Mouse (Mus musculus) ES-E14 (cell line): ENCODE data around the gene Ripply1. TPM values are rescaled to one million over a fixed set of nuclear protein-coding genes. Genes with fewer than 3 reads are reported as not detected.

Source experiments
- DNase-seq: peaks from one replicate; pipeline ENCODE4 v3.0.0-alpha.2; 2013; ENCODE audit warnings: low read depth, low spot score
- H3K27ac ChIP-seq: 2 replicates; pipeline ENCODE4 v1.5.1; 2012; ENCODE audit warnings: low read depth, mild to moderate bottlenecking, low read length, moderate library complexity, mixed read lengths; ENCODE audit not compliant: poor library complexity, insufficient read depth, severe bottlenecking
- H3K36me3 ChIP-seq: 2 replicates; pipeline ENCODE4 v1.6.1; 2012; ENCODE audit warnings: mild to moderate bottlenecking, low read length, moderate library complexity, mixed read lengths; ENCODE audit not compliant: control insufficient read depth, poor library complexity, insufficient read depth, severe bottlenecking
- H3K4me1 ChIP-seq, 2 experiments: fragments of 150-350 bp in 1 of 2; sonication (generic) in 1 of 2; 2 replicates each; pipeline ENCODE4 v1.6.1; 2012; ENCODE audit warnings: low read length in 2 of 2, mild to moderate bottlenecking in 1 of 2, mixed read lengths in 1 of 2; ENCODE audit not compliant: control insufficient read depth in 2 of 2, insufficient read depth in 2 of 2, poor library complexity in 1 of 2
- H3K4me3 ChIP-seq, 2 experiments: fragments of 150-350 bp in 1 of 2; sonication (generic) in 1 of 2; 2 replicates each; pipeline ENCODE4 v1.5.1; 2012; ENCODE audit warnings: low read length in 2 of 2, low read depth in 1 of 2, mild to moderate bottlenecking in 1 of 2, mixed read lengths in 1 of 2; ENCODE audit not compliant: insufficient read depth in 1 of 2, poor library complexity in 1 of 2, severe bottlenecking in 1 of 2
- H3K9ac ChIP-seq: 2 replicates; pipeline ENCODE4 v1.6.1; 2012; ENCODE audit warnings: low read depth, mild to moderate bottlenecking, low read length, mixed read lengths; ENCODE audit not compliant: poor library complexity, insufficient read depth, severe bottlenecking
- H3K9me3 ChIP-seq: fragments of 150-350 bp; sonication (generic); 2 replicates; pipeline ENCODE4 v1.6.1; 2012; ENCODE audit warnings: low read depth, mild to moderate bottlenecking, low read length; ENCODE audit not compliant: control insufficient read depth, insufficient read depth
- CHD2 ChIP-seq: IDR thresholded peaks from 2 replicates; pipeline ENCODE4 v1.6.1; 2014; ENCODE audit warnings: mild to moderate bottlenecking, low read depth, low read length, inconsistent platforms
- HCFC1 ChIP-seq: IDR thresholded peaks from 2 replicates; pipeline ENCODE4 v1.6.1; 2012; ENCODE audit warnings: low read length, inconsistent platforms, borderline replicate concordance; ENCODE audit not compliant: insufficient read depth
- MAFK ChIP-seq: IDR thresholded peaks from 2 replicates; pipeline ENCODE4 v1.6.1; 2014; ENCODE audit warnings: mild to moderate bottlenecking, low read depth, low read length, inconsistent platforms; ENCODE audit not compliant: insufficient read depth
- ZC3H11A ChIP-seq: IDR thresholded peaks from 2 replicates; pipeline ENCODE4 v1.6.1; 2012; ENCODE audit warnings: low read depth, mild to moderate bottlenecking, inconsistent platforms, low read length, borderline replicate concordance
- ZNF384 ChIP-seq: IDR thresholded peaks from 2 replicates; pipeline ENCODE4 v1.6.1; 2012; ENCODE audit warnings: low read depth, low read length, inconsistent platforms
- in situ Hi-C, 2 experiments: fragments of 600-800 bp; cut with MboI; formaldehyde crosslinking; loops; one replicate each; pipeline ENCODE4 v1.15.1; 2025; ENCODE audit warnings: low sequenced_read_pairs in 2 of 2, inconsistent platforms in 1 of 2; ENCODE audit not compliant: unreplicated experiment in 2 of 2
- total RNA-seq: library from RNA; depleted of rRNA; stranded (reverse); fragments of 300-350 nt; gene quantifications from 2 replicates; pipeline ENCODE4 v1.2.3, GENCODE M21; 2012; rRNA removed

Gene Ripply1
- total RNA-seq, 1 experiment, result 7.5 TPM

DNA sequence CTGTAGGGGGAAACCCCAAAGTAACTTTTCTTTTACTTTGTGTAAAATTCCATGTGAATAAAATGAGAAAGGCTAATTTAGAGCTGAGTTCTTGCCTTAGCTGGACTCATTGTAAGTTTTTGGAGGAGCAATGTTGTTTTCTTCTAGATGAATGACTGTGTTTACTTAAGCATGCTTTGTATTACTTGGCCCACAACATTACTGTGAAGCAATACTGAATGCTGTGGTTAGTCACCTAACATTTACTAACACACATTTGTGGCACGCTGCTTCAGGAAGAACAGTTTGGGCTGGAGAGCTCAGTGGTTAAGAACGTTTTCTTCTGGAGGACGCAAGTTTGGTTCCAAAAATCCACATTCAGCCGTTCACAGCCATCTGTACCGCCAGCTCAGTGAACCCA lies 45.1 kb downstream of the Ripply1 start:
- Histone ChIP-seq H3K4me1 (no peaks in the 10 kb centered on the region), H3K4me3 (no peak overlapping the region), H3K9me3 (no peaks in the 10 kb centered on the region), H3K36me3 (no peaks in the 10 kb centered on the region), H3K27ac (no peak overlapping the region), H3K9ac (no peak overlapping the region)
- DNase-seq, result no peak
- in situ Hi-C loops, result loop anchor here in 1 of 2 experiments (25.0 kb wide), 1 partner anchor 450 kb away; no protein-coding TSS in a partner anchor
- TF ChIP-seq ZNF384 (no peak), HCFC1 (no peak), ZC3H11A (no peak), CHD2 (no peak)

DNA sequence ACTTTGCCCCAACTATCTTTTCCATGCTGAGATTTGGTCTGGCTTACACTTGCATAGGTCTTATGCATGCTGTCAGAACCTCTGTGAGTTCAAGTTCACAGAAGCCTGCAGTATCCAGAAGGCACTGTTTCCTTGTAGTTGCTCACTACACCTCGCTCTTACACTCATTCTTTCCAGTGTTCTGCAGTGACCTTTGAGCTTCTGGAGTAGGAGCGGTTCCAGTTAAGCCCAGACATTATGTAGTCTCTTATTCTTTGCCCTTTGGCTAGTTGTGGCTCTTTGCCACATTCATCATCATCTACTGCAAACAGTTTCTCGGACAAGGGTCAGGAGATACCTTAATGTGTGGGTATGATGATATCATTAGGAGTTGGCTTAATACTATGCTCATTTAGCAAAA lies 51.6 kb downstream of the Ripply1 start:
- Histone ChIP-seq H3K4me3 (no peak overlapping the region), H3K27ac (no peak overlapping the region), H3K4me1 (no peaks in the 10 kb centered on the region), H3K9me3 (no peaks in the 10 kb centered on the region), H3K36me3 (no peaks in the 10 kb centered on the region), H3K9ac (no peak overlapping the region)
- TF ChIP-seq HCFC1 (no peak), ZC3H11A (no peak), CHD2 (no peak), MAFK (no peak), ZNF384 (no peak)
- DNase-seq, result no peak
- in situ Hi-C loops, result loop anchor here in 1 of 2 experiments (25.0 kb wide), 1 partner anchor 457 kb away; no protein-coding TSS in a partner anchor

Other genes starting within 250 kb of the Ripply1 start
- gene Rnf128, start 219.0 kb downstream of the Ripply1 start, total RNA-seq, result 23.3 and 42.1 TPM in 2 replicates
- 0.85 and 1.9 TPM in 2 replicates for gene Tbc1d8b, start 97.4 kb downstream of the Ripply1 start, total RNA-seq
- gene Gm15013, start 67.9 kb downstream of the Ripply1 start, total RNA-seq, result not detected in 2 replicates
- gene Cldn2, start 18.5 kb upstream of the Ripply1 start, total RNA-seq, result 0.48 and 0.67 TPM in 2 replicates
- 3.4 and 8.0 TPM in 2 replicates for gene Morc4, start 89.3 kb upstream of the Ripply1 start, total RNA-seq
- 20.7 and 20.8 TPM in 2 replicates for gene Rbm41, start 216.2 kb upstream of the Ripply1 start, total RNA-seq